Mouse (Mus musculus) thymus, postnatal 36 days (tissue): ENCODE measurements around the gene Ndufb8.

Experiments
- DNase-seq, 2 experiments: peaks; one replicate each; pipeline ENCODE4 v3.0.0; 2022; ENCODE audit warnings: mixed read lengths in 2 of 2

Gene Ndufb8

DNA sequence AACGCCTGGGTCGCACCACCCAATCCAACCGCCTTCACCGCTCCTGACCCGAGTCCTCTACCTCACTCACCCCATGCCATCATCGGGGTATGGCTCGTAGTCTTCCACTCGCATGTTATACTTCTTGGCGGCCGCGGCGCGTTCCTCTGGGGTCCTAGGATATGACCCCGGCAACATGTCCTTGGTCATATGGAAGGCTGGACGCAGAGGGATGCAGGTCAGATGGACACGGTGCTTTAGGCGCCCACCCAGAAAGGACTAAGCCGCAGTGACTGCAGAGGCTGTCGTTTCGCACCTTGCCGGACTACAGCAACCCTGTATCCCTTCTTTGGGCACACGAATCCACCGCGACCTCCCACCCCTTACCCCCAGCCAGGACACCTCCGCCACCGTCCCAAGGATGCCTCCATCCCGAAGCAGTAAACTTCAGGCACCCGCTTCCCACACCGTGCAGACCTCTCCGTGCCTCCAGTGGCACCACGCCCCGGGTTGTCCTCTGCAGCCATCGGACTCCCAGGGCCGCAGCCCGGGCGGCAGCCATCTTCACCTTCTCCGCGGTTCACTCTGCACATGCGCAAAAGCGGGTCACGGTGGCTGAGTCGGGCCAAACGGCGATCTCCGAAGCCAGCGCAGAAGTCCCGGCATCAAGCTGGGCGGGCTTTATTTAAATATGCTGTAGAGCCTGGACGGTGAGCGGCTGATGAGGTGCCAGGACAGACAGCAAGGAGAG lies at the start of gene Ndufb8:
Gene Ndufb8, minus strand, starts transcription at position 580 of the 730 bp plus-strand sequence.
- DNase-seq: peak; percentile 90 to 92

DNA sequence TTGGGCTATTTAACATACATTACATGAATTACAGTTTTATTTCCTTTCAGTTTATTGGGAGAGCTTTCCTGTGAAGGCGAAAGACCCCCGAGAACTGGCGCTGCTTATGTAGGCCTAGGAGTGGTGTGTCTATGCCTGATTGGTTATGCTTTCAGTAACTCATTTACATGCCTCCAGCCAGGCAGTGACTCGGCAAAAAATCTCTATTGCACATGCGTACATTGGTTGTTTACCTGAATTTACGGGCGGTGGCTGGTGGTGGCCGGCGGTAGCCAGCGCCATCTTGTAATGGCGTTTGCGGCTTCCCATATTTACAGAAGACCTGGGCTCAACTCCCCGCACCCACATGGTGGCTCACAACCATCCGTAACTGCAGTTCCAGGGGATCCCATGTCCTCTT lies 38.9 kb upstream of the Ndufb8 start:
- no peak for DNase-seq

DNA sequence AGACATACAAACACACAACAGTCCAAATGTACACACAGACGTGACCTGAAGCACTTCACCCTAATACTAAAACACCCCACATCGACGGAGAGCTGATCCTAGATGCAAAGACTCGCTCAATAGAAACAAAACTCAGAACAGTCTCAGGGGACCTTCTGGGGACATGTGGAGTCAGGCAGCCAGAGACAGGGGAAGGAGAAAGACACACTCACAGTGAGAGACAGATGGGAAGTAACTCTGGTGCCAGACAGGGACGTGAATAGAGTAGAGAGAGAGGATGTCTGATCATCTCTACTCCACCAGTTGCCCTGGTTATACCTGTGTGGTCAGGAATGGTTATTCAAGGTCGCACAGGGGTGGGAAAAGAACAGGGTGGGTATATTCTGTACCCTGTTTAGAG lies 36.4 kb upstream of the Ndufb8 start:
- no peak for DNase-seq

DNA sequence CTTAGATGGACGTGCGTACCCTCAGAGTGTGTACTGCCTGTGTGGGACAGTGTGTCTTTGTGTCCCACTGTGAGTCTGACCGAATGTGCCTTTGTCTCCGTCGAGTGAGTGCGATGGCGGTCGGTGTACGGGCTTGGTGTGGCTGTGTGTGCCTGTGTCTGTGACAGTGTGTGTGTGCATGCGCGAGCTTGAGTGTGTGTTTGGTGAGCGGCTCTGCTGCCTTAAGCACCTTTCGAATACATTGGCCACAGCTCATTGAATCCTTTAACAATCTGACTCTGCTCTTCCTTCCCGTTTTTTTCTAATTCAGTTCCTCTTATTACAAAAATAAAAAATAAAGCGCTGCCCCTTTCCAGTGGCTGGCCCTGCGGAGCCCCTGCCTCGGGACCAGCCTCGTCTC lies 35.8 kb upstream of the Ndufb8 start:
- no peak for DNase-seq

DNA sequence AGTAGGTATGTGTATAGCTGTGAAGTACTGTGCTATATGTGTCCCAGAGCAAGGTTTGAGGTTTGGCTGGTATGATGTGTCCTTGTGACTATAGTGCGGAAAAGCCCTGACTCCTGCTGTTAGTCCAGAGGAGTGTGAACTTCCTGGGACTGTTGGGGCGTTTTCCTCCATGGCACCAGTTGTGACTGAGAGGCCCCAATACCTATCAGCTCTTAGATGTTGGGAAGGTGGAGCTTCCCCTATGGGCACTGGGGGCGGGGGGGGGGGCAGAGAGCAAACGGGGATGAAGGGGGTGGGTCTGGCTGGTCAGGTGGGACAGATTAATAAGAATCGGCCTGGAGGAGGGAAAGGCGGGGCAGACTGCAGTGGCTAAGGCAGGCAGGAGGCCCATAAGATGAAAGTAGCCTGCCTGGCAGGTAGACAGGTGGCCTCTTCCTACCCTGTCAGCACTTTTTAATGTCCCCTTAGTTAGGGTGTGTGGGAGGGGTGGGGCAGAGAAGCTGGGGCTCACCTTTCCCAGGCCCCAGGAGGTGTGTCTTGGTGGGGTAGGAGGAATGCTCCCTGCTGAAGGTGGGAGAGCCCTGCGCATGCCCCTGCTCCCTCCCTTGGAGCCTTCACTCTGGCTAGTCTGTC lies 34.5 kb upstream of the Ndufb8 start:
- no peak for DNase-seq

DNA sequence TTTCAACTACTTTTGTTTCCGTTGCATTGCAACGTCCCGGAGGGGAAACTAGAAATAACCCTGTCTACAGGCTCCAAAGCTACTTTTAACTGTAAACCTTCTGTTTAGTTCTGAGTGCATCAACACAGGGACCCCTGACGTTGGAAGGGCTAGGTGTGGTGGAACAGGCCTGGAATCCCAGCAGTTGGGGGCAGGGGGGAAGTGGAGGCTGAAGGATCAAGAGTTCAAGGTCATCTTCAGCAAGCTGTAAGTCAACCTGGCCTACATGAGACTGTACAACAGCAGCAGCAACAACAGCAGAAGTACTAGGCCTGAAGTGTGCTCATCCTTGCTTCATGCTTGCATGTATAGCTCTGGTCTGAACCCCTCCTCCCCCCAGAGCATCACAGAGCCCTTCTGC lies 32.8 kb upstream of the Ndufb8 start:
- no peak for DNase-seq

DNA sequence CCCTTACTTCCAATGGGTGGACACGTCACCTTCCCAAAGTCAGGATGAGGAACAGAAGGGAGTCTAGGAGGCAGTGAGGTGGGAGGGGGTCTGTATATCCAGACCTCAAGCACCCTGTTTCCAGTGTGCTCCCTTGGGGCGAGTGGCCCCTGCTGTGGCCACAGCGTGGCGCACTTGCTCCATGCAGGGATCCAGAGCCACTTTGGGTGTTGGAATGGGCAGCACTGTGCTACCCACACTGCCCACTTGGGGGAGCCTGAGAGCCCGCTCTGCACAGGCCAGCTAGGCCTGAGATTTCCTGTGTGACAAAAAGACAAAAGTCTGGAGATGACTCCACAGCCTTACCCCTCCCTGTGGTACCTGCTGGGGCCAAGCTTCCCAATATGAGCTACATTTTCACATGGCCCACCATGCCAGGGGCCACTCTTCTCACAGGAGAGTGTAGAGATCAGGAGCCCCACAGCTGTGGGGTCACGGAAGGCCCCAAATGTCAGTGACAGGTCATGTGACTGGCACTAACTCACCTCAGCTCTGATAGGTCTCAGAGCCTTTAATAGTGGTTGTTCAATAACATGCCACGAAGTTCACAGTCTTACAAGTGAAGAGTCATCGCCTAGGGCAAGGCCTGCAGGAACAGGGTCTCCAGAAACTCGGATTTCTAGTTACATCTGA lies 27.5 kb upstream of the Ndufb8 start:
- DNase-seq: peak; percentile 87 to 91

DNA sequence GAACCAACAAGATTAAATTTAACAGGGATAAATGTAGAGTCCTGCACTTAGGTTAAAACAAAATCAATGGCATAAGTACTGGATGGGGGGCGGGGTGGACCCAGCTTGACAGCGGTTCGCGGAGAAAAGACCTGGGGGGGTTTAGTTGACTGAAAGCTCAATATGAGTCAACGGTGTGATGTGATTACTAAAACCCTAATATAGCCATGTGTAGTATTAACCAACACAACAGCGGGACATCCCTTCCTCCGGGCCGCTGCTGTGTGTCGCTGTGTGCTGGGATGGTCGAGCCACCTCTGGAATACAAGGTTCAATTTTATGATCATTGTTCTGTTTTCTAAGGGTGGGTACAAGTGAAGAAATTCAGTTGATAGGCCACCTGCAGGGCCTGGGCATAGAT lies 26.9 kb upstream of the Ndufb8 start:
- DNase-seq: no peak

DNA sequence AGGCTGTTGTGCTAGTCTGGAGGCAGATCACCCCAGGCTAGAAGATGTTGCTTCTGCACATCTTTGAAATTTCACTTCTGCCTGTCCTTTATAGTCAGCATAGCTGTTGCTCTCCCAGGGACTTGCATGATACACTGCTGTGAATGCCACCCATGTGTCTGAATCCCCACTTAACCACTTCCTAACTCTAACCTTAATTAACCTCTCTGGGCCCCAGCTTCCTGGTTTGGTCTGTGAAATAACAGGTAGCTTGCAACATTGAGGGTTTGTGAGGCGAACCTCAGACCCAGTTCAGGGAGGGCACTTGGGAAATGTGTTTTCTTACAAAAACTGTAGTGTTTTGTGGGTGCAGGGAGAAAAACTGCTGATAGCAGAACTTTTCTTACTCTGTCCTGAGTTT lies 22.8 kb upstream of the Ndufb8 start:
- DNase-seq: peak in 1 of 2 experiments; percentile 12

DNA sequence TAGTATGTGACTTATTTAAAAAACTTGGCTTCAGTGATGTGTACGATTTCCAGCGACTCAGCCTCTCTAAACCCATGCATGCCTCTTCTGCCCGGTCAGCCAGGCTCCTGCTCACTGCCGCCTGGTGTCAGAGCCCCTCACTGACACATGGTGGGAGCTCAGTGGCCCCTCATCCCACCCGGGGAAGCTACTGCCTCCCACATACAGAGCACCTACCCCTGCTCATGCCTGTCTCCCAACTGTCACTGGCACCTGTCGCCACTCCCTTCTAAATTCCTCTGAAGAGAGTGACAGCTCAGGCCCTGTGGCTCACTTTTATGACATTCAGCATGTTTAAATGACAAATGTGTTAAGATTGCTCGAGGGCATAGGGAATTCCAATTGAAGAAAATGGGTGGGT lies 21.0 kb upstream of the Ndufb8 start:
- DNase-seq: no peak

DNA sequence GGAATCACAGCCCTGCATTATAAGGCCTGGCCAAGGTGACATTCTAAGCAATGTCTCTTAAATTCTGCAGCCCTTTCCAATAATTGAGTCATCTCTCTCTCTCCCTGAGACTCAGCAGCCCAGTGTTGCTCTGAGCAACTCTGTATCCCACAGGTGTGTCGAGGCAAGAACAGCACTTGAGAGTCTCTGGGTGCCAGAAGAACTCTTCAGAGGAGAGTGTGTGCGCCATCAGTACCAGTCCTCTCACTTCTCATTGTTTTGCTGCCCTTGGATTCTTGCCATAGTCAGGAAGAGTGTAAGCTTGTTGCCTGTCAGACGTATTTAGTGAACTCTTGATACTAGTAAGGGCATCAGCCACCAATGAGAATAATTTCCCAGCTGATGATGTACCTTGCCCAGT lies 12.5 kb upstream of the Ndufb8 start:
- DNase-seq: no peak

DNA sequence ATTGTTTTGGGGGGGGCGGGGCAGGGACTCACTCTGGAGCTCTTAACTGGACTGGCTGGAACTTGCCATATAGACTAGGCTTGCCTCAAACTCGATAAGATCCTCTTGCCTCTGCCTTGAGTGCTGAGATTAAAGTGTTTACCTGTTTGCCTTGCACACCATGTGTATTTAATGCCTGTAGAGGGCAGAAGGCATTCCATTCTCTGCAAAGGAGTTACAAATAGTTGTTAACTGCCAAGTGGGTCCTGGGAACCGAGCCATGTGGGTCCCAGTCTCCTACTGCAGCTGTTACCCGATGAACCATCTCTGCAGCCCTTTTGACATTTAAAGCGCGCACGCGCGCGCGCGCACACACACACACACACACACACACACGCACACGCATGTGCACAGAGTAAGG lies 8.8 kb upstream of the Ndufb8 start:
- no peak for DNase-seq

DNA sequence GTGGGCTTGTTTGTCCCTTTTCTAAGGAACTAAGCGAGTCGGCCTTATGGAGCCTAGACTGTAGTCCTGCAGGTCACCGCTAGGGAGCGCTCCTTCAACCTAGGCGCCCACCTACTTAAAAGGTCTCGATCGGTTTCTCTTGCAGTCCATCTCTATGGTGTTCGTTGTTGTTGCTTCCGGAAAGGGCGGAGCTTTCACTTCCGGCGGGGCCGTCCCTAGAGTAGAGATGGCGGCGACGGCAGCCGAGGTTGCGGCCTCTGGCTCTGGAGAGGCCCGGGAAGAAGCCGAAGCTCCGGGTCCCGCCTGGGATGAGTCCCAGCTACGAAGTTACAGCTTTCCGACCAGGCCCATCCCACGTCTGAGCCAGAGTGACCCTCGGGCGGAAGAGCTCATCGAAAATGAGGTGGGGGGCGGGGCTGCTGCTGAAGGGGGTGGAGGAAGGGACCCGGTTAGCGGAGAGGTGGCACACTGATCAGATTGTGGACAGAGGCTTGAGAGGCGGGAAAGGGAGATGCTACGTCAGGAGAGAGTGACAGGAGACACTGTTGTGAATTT lies 7.5 kb upstream of the Ndufb8 start, which contains the start of gene Hif1an:
Gene Hif1an, plus strand, starts transcription at position 199 of the 555 bp plus-strand sequence.
- DNase-seq: peak; percentile 93 to 94

DNA sequence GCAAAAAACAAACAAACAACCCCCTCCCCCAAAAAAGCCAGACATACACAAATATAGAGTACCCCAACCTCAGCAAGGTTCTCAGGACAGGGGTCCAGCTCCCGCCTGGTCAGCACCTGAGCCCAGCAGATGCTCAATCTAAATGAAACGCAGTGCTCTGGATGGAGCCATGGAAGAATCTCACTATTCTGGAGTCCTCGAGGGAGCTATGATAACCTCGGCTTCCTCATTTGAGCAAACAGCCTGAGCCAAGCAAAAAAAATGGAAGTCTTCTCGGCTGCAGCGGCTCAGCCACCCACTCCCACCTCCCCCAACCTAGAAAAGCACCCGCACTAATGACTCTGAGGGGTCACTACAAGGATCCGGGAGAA lies 765 bp downstream of the Ndufb8 start:
- no peak for DNase-seq

DNA sequence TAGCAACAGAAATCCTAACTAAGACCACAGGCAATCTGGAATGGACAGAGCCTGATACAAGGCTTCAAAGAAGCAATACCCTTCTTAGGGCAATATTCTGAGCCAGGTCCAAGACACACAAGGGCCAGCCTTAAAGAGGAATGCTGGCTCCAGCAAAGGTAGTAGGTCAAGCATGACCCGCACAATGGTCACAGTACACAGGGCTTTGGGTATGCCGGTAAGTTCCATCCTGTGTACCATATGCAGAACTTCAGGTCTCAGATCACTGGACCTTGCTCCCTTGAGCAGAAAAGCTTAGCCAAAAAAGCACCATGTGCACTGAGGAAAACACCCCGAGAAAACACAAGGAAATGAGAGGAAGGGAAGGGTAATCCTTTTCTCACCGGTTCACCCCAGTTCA lies 2.0 kb downstream of the Ndufb8 start:
- DNase-seq: no peak

DNA sequence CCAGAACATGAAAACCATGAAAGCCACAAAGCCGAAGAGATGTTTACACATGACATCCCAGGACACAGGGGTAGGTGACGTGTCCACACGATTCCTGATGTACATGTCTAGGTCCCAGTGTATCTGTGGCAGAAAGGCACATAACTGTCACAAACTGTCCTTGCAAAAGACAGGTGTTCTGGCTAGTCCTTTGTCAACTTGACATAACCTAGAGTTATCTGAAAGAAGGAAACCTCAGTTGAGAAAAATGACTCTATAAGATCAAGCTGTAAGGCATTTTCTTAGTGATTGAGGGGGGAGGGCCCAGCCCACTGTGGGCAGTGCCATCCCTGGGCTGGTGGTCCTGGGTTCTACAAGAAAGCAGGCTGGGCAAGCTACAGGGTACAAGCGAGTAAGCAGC lies 2.5 kb downstream of the Ndufb8 start, which contains the start of gene Gm20538:
Gene Gm20538, minus strand, starts transcription at position 101 of the 400 bp plus-strand sequence.
- DNase-seq: no peak

DNA sequence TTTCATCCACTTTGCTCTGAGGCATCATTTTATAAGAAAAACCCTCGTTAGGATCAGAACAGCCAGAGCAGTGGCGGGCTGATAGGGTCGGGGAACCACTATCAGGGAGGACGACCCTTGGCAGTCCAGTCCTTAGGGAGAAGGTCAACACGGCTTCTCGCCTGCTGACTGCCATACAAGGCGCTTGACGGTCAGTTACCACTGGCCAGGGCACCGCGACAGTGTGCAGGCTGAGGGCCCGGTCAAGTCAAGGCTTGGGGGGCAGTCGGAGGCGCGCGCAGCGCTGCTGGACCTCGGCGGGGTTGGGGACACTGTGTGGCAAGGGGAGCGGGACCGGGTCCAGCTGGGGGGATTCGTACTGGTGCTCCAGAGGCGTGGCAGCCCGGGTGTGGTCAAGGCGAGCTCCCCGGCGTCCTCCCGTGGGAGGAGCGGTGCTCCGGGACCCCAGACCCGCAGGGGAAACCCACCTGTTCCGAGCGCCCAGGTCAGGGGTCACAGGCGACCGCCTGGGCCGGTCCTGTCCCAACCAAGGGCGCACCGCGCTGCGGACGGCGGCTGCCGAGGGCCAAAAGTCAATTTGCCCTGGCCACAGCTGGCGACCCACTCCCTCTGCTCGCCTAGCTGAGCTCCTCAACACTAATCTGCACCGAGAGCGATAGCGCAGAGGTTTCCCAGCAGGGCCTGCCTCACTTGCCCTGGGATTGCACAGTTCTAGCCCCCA lies 9.8 kb downstream of the Ndufb8 start, which contains the start of gene Sec31b:
Gene Sec31b, minus strand, starts transcription at position 544 of the 721 bp plus-strand sequence.
- peak in 1 of 2 experiments; percentile 28 for DNase-seq

DNA sequence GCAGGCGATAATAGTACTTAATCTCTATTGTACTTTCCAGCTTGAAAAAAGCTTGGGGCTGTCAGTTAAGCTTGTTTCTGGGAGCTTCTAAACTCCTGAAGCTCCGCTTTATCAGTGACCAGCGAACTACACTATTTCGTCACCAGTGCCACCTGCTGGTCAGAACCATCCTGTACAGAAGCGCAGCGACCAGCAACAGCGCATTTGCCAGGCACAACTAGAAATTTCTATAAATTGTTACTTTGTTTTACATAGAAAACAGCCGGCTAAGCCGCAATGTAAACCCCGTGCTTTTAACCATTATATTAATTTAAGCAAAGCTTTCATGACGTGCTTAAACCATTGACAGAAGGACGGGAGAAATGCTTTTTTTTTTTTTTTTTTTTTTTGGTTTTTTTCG lies 10.5 kb downstream of the Ndufb8 start:
- peak; percentile 60 to 72 for DNase-seq

DNA sequence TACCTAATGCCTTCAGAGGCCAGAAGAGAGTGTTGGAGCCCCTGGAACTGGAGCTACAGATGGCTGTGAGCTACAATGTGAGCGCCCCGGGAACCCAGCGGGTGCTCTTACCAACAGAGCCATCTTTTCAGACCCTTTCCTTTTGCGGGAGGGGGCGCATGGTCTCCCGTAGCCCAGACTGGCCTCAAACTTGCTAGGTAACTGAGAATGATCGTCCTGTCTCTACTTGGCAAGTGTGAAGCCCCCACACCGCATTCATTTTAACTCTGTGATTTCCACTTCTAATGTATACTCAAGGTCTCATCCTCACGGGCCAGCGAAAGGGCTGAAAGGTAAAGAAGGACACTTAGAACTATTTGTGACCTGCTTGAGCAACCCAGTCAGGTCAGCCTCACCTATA lies 10.9 kb downstream of the Ndufb8 start:
- no peak for DNase-seq

DNA sequence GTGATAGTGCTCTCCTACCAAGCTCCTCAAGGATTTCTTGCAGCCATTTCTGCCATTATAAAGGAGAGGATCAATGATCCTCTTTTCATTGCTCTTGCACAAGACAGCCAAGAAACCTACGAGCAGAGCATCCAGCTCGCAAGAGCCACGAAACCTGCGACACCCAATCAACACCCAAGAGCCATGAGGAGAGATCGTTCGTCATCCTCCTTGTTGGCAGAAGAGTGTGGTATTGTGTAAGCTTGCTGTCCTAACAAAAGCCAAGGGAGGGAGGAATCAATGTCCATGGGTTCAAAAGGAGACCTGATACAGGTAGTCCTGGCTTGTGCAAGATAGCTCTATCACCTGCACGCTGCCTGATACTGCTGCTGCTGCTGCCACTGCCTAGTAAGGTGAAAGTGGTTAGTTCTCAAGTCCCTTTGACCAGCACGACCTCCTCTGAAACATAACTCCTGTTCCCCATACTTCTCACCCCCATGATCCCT lies 12.5 kb downstream of the Ndufb8 start:
- no peak for DNase-seq

DNA sequence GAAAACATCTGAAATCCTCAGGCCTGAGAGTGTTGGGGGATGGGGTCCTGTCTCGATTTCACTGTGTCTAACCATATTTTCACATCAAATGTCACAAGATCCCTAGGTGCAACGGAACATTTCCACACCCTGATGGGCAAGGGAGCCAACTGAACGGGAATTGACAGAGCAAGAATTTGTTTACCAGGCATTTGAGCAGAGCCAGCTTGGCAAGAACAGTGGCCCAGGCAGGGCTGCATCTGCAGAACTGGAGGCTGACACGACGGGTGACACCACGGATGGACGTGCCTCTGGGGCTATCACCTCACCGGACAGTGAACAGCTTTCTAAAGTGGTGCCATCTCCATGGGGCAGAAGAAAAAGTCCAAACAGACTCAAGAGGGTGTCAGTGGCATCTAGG lies 17.8 kb downstream of the Ndufb8 start:
- no peak for DNase-seq

DNA sequence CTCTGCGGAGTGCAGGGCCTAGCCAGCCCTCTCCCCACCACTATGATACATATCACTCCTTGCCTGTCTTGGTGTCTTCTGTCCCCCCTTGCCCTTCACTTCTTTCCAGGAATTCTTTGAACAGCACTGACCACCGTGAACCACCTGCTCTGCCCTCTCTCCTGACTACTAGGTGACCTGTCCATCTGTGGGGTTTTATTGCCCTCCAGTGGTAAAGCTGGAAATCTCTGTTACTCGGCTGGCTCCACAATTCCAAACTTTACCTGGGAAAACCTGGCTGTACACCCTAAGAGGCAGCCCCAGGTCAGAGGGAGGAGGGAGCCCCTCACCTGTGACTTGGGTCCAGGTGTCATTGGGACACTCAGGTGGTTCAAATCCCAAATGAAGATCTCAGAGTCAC lies 19.9 kb downstream of the Ndufb8 start:
- no peak for DNase-seq

DNA sequence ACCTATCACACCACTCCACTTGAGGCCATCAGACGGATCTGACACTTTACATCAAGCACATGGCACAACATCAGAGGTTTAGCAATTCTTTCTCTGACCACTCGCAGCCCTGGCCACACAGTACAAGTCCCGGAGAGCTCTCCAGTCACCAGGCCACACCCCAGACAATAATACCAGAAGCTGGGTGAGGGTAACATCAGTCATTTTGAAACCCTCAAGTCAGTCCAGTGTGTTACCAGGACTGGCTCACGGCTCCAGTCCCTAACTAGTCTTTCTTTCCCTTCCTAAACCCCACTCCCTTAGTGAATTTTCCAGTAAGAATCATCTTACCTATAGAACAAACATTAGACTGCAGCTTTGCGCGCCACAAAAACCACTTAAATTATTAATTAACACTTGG lies 25.2 kb downstream of the Ndufb8 start:
- DNase-seq: no peak
